Mouse (Mus musculus): ENCODE data around the gene Acadvl.

Acadvl gene

DNA sequence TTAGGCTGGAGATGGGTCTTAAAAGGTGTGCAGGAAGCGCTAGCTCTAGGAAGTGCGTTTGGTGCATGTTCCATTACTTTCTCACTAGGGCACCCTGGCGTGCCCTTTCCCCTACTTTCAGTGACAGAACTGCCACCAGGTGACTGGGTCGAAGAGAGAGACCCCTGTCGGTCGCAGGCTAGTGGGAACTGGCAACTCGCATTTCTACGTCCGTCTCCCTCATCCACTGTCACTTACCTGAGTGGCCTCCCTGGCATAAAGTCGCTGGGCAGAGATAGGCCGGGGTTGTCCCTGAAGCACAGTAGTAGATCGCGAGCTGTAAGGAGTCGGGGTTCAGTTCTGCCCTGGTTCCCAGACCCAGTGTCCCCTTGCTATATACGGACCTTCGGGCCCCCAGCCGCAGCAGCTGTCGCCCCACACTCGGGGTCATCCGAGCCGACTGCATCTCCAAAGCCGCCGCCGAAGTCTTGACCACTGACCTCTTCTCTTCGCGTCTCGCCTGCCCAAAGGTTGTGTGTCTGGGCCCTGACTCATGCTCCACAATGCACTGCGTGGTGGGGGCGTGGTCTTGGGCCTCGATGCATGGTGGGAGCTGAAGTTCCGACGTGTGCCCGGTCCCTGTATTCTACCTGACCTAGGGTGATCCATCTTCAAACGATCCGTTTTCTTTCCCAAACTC, at the start of gene Acadvl:
Gene Acadvl (minus strand): TSS at position 532 of the 679 bp plus-strand sequence.
- in situ Hi-C loops (cut with MboI, MseI) = no loop called here

DNA sequence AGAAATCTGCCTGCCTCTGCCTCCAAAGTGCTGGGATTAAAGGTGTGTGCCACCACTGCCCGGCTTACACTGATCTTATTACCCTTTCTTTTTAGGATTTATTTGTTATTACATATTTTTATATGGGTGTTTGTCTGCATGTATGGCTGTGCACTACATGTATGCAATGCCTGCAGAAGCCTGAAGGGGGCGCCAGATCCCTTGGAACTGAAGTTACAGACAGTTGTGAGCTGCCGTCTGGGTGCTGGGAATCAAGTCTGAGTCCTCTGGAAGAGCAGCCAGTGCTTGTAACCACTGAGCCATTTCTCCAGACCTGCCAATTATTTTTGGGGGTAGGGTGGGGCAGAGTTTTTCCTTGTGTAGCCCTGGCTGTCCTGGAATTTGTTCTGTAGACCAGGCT, 47.8 kb upstream of the Acadvl start:
- in situ Hi-C loops (cut with MboI, MseI) = no loop called here

DNA sequence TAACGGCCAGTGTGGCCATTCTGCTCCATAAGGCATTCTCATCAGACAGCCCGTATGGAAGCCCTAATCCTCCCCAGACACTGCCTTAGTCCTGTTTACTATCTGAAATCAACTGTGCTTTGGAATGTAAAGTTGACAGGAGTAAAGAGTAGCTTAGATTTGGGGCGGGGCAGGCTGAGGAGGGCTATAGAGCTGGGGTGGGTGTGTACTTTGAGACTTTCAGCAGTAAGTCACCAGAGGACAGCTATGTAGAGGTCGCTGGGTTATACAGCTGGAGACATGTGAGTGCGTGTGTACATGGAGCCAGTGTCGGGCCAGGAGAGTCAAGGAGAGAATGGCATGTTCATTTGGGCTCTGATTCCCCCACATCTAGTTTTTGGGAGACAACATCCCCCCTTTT, 44.7 kb upstream of the Acadvl start:
- in situ Hi-C loops (cut with MboI, MseI) = loop anchor here (5.0 kb wide), 2 partner anchors 42 to 137 kb away; no protein-coding TSS in a partner anchor

DNA sequence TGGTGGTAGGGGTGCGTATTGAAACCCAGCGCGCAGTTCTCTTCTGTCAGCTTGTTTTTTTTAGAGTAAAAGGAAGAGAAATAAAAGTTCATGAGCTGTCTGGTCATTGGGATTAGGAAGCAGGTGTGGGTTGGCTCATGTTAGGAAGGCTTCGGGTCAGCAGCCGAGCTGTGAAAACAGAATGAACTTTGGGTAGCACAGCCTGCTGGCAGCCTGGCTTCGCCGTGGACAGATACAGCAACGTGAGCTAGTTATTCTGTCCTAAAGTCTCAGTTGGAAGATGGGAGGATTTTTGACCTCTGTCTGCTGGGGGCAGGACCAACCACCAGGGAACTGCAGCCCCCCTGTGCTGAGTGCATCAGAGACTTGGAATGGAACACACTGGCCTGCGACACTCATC, 42.6 kb upstream of the Acadvl start:
- in situ Hi-C loops (cut with MboI, MseI) = loop anchor here (5.0 kb wide), 2 partner anchors 44 to 139 kb away; no protein-coding TSS in a partner anchor

DNA sequence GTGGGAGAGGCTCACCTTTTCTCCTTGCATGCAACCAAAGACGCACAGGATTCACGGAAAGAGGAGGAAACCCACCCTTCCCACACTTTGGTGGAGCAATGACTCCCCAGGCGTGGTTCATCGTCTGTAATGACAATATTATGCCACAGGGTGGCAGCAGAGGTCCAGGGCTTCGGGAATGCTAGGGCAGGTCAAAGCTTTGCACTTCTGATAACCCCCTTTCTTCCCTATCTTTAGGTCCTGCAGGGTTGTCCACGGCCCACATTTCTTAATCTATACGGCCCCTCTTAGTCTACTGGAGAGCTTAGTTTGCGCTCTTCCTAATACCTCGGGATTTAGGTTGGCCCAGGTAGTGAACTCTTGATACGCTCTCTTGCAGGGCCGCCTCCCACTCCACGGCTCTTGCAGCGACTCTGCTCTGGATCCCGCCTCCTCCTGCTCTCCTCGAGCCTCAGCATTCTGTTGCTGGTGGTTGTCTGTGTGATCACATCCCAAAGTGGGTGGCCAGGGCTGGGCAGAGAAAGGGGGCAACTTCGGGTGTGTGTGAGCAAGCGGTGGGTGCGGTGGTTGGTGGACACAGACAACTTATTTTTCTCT, 40.5 kb upstream of the Acadvl start:
- in situ Hi-C loops (cut with MboI, MseI) = loop anchor here (5.0 kb wide), 2 partner anchors 47 to 142 kb away; no protein-coding TSS in a partner anchor

DNA sequence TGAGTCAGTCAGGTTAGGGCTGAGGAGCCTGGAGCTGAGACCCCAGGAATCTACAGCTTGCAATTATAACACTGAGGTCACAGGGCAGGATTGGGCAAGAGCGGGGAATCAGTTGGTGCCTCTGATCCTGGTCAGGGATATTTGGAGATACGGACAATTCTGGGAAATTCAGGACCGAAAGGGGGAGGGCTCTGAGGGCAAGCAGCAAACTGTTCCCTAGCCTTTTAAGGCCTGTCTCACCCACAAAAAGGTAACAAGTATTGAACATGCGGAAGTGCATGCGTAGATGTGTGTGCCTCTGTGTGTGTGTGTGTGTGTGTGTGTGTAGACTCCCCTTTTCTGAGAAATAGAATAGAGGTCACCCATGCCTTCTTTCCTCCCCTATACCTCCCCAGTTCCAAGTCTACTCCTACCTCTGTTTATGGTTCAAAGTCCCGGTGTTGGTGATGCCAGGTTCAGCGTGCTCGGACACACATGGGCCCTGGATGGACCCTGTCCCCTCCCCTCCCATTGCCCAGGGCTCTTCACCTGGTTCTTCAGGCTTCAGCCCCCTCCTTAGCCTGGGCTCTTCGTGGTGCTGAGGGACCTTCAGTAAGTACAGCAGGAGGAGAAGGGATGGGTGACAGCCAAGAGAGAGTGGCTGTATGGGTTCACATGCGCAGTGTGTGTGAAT, 38.8 kb upstream of the Acadvl start, which contains the start of gene Asgr1:
Gene Asgr1 (plus strand): TSS at position 188 of the 673 bp plus-strand sequence.
- in situ Hi-C loops (cut with MboI, MseI) = no loop called here

DNA sequence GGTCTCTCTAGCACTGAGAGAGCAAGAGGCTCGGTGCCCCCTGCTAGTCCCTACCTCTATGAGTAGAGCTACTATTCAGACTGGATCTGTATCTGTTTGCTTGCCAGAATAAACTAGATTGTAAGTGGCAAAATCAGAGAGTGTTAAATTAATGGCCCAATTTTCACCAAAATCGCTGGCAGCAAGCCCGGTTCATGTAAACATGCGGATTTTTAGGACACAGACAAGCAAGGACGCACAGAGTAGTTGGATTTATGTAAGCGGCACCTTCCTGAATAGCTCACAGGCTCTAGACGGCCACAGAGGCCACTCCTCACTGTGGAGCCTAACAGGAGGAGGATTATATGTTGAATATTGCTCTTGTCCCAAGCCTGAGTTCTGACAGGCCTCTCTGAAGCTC, 37.9 kb upstream of the Acadvl start:
- in situ Hi-C loops (cut with MboI, MseI) = no loop called here

DNA sequence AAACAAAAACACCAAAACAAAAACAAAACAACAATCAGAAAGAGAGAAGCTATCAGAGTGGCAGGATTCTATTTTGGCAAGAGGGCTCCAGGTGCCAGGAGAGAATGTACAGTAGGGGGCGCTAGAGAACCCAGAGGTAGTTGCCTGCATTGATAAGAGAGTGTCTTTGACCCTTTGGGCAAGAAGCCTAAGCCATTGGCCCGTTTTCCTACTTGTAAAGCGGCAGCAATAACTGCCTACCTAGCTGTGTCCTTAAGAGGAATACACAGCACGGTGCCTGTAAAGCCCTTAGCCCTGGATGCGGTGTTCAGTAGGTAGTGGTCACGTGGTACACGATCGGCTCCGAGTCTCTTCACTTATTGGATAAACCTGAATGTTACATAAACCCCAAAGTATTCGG, 34.6 kb upstream of the Acadvl start:
- in situ Hi-C loops (cut with MboI, MseI) = no loop called here

DNA sequence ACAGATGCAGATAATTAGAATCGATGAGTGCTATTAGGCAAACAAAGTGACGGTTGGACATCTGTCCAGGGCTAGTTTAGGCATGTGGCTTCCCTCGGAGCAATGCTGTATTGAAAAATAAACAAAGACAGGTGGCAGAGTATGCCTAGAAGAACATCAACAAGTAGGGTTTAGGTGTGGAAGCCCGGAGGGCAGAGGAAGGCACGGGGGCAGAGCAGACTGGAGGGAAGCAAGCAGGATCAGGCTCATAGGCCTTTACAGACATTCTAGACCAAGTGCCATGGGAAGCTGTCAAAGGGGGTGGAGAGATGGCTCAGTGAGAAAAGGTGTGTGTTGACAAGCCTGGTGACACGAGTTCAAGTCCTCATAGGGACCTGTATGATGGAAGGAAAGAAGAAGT, 34.2 kb upstream of the Acadvl start:
- in situ Hi-C loops (cut with MboI, MseI) = no loop called here

DNA sequence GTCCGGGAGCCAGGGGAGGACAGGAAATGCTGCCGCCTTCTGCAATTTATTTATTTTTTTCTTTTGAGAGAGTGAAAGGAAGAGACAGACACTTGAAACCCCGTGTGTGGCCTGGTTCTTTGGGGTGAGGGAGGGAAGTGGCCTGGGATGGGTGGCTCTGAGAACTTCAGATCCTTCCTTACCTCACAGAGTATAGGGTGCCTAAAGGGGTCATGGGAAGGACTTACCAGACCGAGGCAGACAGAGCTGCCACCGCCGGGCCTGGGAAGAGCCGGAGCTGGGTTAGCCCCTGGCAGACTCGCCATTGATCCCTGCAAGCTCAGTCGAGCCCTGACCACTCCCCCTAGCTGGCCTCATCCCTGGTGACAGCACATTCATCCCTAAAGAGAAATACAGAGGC, 30.2 kb upstream of the Acadvl start:
- in situ Hi-C loops (cut with MboI, MseI) = no loop called here

DNA sequence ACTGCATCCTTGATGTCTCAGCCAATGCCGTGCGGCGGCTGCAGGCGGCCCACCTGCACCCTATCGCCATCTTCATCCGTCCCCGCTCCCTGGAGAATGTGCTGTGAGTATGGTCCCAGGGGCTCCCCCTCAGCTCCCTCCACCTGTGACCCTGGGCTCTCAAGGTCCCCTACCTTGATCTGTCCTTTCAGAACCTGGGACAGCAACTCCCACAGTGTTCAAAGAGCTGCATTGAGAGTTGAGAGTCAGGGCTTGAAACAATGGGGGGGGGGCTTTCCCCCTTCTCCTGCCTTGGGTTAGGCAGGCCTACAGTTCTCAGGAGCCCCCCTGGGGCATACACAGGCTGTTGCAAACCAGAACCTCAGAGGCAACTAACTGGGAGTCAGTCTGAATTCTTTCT, 28.5 kb upstream of the Acadvl start:
- in situ Hi-C loops (cut with MboI, MseI) = no loop called here

DNA sequence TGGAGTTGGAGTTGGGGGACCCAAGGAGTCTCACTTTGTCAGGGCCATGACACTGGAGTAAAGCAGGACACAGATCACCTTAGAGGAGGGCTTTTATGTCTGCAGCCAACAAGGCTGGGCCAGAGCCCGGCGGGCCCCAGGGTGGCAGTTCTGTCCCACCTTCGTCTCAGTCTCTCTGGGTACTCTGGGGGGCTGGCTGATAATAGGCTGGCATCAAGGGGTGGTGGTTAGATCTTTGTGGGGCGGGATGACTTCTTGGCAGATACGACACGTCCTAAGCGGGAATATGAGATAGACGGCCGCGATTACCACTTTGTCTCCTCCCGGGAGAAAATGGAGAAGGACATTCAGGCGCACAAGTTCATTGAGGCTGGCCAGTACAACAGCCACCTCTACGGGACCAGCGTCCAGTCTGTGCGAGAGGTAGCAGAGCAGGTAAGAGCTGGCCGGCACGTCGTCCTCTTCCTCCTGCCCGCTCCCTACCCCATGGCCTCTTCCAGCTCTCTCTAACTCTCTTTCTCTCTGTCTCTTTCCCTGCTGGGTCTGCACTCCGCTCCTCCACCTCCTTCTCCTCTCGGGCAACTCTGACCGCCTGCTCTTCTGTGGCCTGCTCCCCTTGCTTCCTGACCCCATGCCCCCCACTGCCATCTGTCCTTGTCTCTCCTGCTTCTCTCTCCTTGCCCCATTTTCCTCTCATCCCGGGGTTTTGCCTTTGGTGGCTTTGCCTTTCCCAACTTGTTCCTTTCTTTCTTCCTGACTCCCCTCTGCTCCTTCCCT, 27.3 kb upstream of the Acadvl start:
- in situ Hi-C loops (cut with MboI, MseI) = no loop called here

DNA sequence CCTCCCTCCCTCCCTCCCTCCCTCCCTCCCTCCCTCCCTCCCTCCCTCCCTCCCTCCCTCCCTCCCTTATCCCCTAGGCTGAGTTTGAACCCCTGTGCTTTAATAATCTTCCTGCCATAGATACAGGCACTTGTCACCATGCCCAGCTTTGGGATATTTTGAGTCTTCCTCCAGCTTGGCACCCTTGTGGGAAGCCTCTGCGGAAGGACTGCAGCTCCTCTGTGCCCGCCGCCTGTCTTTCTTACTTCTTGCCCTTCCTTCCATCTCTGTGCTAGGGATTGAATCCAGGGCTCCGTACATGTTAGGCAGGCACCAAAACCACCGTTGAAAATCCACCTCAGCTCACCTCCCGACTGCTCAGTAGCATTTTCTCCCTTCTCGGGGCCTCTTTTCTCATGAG, 25.0 kb upstream of the Acadvl start:
- in situ Hi-C loops (cut with MboI, MseI) = no loop called here

DNA sequence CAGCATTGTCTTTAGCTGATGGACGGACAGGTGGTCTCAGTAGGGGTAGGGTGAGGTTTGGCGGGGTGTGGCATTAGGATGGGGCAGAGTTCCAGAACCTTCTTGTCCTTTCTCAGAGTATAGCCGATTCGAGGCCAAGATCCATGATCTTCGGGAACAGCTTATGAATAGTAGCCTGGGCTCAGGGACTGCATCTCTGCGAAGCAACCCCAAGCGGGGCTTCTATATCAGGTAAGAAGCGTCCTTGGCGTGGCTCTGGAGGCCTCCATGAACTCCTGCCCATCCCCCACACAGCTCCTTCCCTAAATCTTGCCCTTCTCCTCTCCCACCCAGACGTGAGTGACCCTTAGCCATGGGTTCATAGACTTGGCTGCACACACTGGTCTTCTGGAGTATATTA, 24.4 kb upstream of the Acadvl start:
- in situ Hi-C loops (cut with MboI, MseI) = no loop called here

DNA sequence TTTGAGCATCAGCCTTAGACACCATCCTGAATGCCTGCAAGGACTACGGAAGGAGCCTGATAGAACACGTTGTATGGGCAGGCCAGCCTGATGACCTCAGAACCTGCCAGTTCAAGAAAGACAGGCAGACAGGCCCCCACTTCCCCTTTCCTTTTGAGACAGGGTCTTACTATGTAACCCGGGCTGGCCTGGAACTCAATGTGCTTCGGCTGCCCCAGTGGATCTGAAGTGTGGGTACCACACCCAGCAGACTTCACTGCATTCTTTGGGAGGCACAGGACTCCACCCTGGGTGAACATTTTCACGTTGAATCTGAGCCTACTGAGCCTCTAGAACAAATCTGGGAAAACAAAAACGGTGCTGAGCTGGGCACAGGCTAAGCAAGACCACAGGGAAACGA, 23.0 kb upstream of the Acadvl start:
- in situ Hi-C loops (cut with MboI, MseI) = no loop called here

DNA sequence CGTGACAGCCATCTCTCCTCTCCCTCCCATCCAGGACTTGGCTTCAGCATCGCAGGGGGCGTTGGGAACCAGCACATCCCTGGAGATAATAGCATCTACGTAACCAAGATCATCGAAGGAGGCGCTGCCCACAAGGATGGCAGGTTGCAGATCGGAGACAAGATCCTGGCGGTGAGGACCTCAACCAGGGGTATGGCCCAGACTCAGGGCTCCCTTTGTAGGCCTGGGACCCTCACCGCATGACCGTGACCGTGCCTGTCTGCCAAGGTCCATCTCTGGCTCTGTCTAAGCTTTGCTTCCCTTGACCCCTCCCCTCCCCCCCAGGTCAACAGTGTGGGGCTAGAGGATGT, 16.1 kb upstream of the Acadvl start:
- in situ Hi-C loops (cut with MboI, MseI) = no loop called here

DNA sequence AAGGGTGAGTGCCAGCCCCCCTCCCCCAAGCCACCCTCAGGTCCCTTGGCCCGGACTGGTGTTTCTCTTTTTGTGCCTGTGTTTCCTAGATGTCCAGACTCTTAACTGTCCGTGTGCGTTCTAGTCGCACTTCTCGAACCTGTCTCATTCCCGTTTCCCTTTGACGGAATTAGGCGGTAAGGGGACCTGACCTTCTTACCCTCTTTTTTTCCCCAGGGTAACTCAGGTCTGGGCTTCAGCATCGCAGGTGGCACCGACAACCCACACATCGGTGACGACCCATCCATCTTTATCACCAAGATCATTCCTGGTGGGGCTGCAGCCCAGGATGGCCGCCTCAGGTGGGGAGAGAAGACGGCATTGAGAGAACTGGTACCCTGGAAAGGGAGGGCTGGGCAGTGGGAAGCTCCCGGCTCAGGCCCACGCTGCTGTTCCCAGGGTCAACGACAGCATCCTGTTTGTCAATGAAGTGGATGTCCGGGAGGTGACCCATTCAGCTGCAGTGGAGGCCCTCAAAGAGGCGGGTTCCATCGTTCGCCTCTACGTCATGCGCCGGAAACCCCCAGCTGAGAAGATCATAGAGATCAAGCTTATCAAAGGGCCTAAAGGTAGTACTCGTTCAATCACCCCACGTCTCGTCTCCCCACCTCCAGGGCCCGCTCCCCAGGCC, 15.6 kb upstream of the Acadvl start:
- in situ Hi-C loops (cut with MboI, MseI) = no loop called here

DNA sequence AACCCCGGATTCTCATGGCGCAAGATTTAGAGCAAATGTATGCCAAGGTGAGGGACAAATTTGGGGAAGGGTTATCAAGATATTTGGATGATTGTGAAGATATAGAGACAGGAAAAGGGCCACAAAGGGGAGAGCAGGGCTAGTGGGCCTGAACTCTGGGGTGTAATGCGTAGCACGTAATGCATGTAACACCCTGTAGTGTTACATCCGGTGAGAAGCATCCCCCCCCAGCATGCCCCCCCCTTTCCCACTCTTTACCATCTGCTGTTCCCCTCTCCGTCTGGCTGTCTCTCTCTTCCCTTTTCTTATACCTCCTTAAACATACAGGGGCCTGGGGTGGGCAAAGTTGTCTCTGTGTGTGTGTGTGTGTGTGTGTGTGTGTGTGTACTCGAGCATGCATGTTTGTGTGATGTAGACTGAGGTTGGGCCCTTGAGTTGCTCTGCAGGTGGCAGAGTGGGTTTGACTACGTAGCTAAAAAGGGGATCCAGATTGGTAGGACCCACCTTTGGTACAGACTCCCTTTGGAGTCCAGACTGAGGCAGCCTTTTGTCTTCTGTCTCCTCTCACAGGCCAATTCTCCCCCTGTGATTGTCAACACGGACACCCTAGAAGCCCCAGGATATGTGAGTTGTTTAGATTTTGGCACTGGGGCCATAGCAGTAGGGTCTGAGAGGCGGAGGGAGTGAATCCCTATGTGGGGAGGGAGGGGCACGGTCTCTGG, 14.8 kb upstream of the Acadvl start:
- in situ Hi-C loops (cut with MboI, MseI) = no loop called here

DNA sequence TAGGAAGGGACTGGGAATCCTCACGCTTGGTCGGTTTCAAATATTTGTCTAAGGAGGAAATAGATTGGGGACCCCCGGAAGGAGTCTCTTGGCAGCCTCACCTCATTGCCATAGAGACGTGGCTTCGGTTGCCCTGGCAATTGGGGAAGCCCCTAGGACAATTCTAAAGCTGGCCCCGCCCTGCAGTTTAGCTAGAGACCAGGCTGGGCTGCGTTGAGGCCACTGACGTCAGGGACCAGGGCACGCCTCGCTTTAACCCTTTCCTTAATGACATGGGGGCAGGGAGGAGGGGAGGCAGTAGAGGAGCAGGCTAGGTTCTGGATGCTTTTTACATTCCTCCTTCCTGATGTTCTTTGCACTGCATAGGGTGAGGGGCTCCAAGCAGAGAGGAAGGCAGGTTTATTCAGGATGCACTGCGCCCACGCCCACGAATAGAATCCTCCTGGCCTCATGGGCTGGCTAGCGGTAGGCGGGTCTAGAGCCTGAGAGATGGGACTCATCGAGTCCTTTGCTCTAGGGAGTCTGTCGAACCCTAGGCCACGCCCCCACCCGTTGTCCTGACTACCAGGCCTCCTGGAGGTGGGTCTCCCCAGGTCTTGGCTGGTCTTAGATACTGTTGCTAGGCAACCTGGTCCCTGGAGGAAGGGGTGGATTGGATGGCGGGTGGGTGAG, 14.1 kb upstream of the Acadvl start:
- in situ Hi-C loops (cut with MboI, MseI) = no loop called here

DNA sequence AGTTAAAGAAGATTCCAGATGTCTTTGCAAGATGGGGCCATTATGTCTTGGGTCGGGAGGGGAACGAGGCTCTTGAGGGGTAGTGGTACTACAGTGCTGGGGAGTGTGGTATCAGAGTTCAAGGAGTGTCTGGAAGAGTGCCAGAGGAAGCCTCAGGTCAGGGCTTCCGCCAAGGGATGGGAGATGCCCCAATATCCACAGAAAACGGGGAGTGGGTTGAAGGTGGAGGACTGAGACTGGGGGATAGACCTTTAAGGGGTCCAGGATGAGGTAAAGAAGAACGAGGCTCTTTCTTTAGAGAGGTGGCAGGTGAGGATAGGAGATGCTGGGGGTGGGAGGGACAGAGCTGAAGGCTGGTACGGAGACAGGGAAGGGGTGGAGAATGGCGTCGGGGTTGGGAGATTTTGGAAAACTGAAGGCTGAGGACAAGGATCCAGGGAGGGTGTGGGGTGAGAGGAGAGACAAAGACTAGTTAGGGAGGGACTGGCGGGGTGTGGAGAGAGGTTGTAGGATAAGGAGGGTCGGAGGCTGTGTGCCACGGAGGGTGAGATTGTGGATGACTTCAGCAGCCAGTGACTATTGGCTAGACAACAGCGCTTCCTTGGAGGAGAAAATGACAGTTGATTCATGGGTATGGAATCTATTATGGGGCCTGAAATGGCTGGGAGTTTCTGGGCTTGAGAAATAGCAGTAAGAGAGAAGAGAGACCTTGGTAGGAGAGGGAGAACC, 13.4 kb upstream of the Acadvl start:
- in situ Hi-C loops (cut with MboI, MseI) = no loop called here
